Mouse (Mus musculus): Measurements from ENCODE around the gene Chd1l. TPM values are rescaled to one million over a fixed set of nuclear protein-coding genes. Genes with fewer than 3 reads are reported as not detected.
A peak's percentile ranks its signal among the peaks of the same experiment; 100 is the strongest.

The Chd1l gene
- polyA plus RNA-seq, 1 experiment from 2014 or later = 7.8 TPM

GRCm38 (mm10) chr3:97585383-97586160 lies 24.4 kb downstream of the Chd1l start:
- Histone ChIP-seq H3K4me2 (ENCODE audit: low read depth, low read length) (no peak overlapping the region), H3K9me3 (replicated peaks; ENCODE audit: control insufficient read depth, low read length) (no peaks in the 10 kb centered on the region), H3K27me3 (ENCODE audit: control insufficient read depth, insufficient read depth, low read depth, low read length) (no peaks in the 10 kb centered on the region), H3K9ac (ENCODE audit: low read depth, low read length) (no peak overlapping the region), H3K36me3 (ENCODE audit: control insufficient read depth, insufficient read depth) (peaks cover 7% of the 10 kb centered on the region), H3K4me1 (ENCODE audit: control insufficient read depth, low read depth, low read length) (no peaks in the 10 kb centered on the region), H3K27ac (ENCODE audit: low read length) (no peak overlapping the region), H3K4me3 (ENCODE audit: low read depth, low read length) (no peak overlapping the region)
- ATAC-seq (ENCODE audit: low read depth) = peak; percentile 39; the same call in 1 of the 2 replicates
- 63% methylated on average over 18 of the region's 18 CpGs for WGBS (ENCODE audit: insufficient replicate concordance)

GRCm38 (mm10) chr3:97573807-97574206 lies 36.2 kb downstream of the Chd1l start:
- no peak overlapping the region for H3K27ac ChIP-seq (ENCODE audit: low read length)
- H3K27me3 ChIP-seq (ENCODE audit: control insufficient read depth, insufficient read depth, low read depth, low read length) = no peaks in the 10 kb centered on the region
- H3K4me2 ChIP-seq (ENCODE audit: low read depth, low read length) = no peak overlapping the region
- no peaks in the 10 kb centered on the region for H3K4me1 ChIP-seq (ENCODE audit: control insufficient read depth, low read depth, low read length)
- H3K36me3 ChIP-seq (ENCODE audit: control insufficient read depth, insufficient read depth) = no peaks in the 10 kb centered on the region
- ATAC-seq (ENCODE audit: low read depth) = no peak
- no peaks in the 10 kb centered on the region for H3K9me3 ChIP-seq (replicated peaks; ENCODE audit: control insufficient read depth, low read length)
- 87% methylated on average over 9 of the region's 9 CpGs for WGBS (ENCODE audit: insufficient replicate concordance)
- no peak overlapping the region for H3K9ac ChIP-seq (ENCODE audit: low read depth, low read length)
- no peak overlapping the region for H3K4me3 ChIP-seq (ENCODE audit: low read depth, low read length)

GRCm38 (mm10) chr3:97564588-97564987 lies 45.4 kb downstream of the Chd1l start:
- WGBS (ENCODE audit: insufficient replicate concordance) = 71% methylated on average over 5 of the region's 5 CpGs
- no peak overlapping the region for H3K4me2 ChIP-seq (ENCODE audit: low read depth, low read length)
- no peak overlapping the region for H3K4me3 ChIP-seq (ENCODE audit: low read depth, low read length)
- no peaks in the 10 kb centered on the region for H3K27me3 ChIP-seq (ENCODE audit: control insufficient read depth, insufficient read depth, low read depth, low read length)
- H3K36me3 ChIP-seq (ENCODE audit: control insufficient read depth, insufficient read depth) = no peaks in the 10 kb centered on the region
- no peaks in the 10 kb centered on the region for H3K4me1 ChIP-seq (ENCODE audit: control insufficient read depth, low read depth, low read length)
- H3K9ac ChIP-seq (ENCODE audit: low read depth, low read length) = no peak overlapping the region
- no peaks in the 10 kb centered on the region for H3K9me3 ChIP-seq (replicated peaks; ENCODE audit: control insufficient read depth, low read length)
- ATAC-seq (ENCODE audit: low read depth) = no peak
- no peak overlapping the region for H3K27ac ChIP-seq (ENCODE audit: low read length)

GRCm38 (mm10) chr3:97558554-97558953 lies 51.4 kb downstream of the Chd1l start:
- ATAC-seq (ENCODE audit: low read depth) = no peak
- WGBS (ENCODE audit: insufficient replicate concordance) = 59% methylated on average over 5 of the region's 5 CpGs

GRCm38 (mm10) chr3:97546205-97546604 lies 63.8 kb downstream of the Chd1l start:
- no peak overlapping the region for H3K4me2 ChIP-seq (ENCODE audit: low read depth, low read length)
- WGBS (ENCODE audit: insufficient replicate concordance) = 45% methylated on average over 8 of the region's 8 CpGs
- no peak for ATAC-seq (ENCODE audit: low read depth)

More at GRCm38 (mm10) chr3:97558554-97558953, 51.4 kb downstream of the Chd1l start:
- H3K36me3 ChIP-seq (ENCODE audit: control insufficient read depth, insufficient read depth) = no peaks in the 10 kb centered on the region
- no peak overlapping the region for H3K4me2 ChIP-seq (ENCODE audit: low read depth, low read length)
- no peak overlapping the region for H3K27ac ChIP-seq (ENCODE audit: low read length)
- H3K9me3 ChIP-seq (replicated peaks; ENCODE audit: control insufficient read depth, low read length) = no peaks in the 10 kb centered on the region
- no peaks in the 10 kb centered on the region for H3K27me3 ChIP-seq (ENCODE audit: control insufficient read depth, insufficient read depth, low read depth, low read length)
- H3K9ac ChIP-seq (ENCODE audit: low read depth, low read length) = no peak overlapping the region
- H3K4me3 ChIP-seq (ENCODE audit: low read depth, low read length) = no peak overlapping the region
- H3K4me1 ChIP-seq (ENCODE audit: control insufficient read depth, low read depth, low read length) = no peaks in the 10 kb centered on the region

GRCm38 (mm10) chr3:97540171-97540570 lies 69.8 kb downstream of the Chd1l start:
- ATAC-seq (ENCODE audit: low read depth) = no peak
- WGBS (ENCODE audit: insufficient replicate concordance) = 53% methylated on average over 1 of the region's 1 CpGs
- no peaks in the 10 kb centered on the region for H3K9me3 ChIP-seq (replicated peaks; ENCODE audit: control insufficient read depth, low read length)
- H3K27me3 ChIP-seq (ENCODE audit: control insufficient read depth, insufficient read depth, low read depth, low read length) = no peaks in the 10 kb centered on the region
- H3K4me3 ChIP-seq (ENCODE audit: low read depth, low read length) = no peak overlapping the region
- no peaks in the 10 kb centered on the region for H3K36me3 ChIP-seq (ENCODE audit: control insufficient read depth, insufficient read depth)
- H3K27ac ChIP-seq (ENCODE audit: low read length) = no peak overlapping the region
- no peak overlapping the region for H3K9ac ChIP-seq (ENCODE audit: low read depth, low read length)
- no peak overlapping the region for H3K4me2 ChIP-seq (ENCODE audit: low read depth, low read length)
- H3K4me1 ChIP-seq (ENCODE audit: control insufficient read depth, low read depth, low read length) = no peaks in the 10 kb centered on the region

More at GRCm38 (mm10) chr3:97546205-97546604, 63.8 kb downstream of the Chd1l start:
- no peaks in the 10 kb centered on the region for H3K9me3 ChIP-seq (replicated peaks; ENCODE audit: control insufficient read depth, low read length)
- no peaks in the 10 kb centered on the region for H3K27me3 ChIP-seq (ENCODE audit: control insufficient read depth, insufficient read depth, low read depth, low read length)
- H3K4me3 ChIP-seq (ENCODE audit: low read depth, low read length) = no peak overlapping the region
- no peak overlapping the region for H3K9ac ChIP-seq (ENCODE audit: low read depth, low read length)
- H3K4me1 ChIP-seq (ENCODE audit: control insufficient read depth, low read depth, low read length) = no peaks in the 10 kb centered on the region
- H3K36me3 ChIP-seq (ENCODE audit: control insufficient read depth, insufficient read depth) = no peaks in the 10 kb centered on the region
- no peak overlapping the region for H3K27ac ChIP-seq (ENCODE audit: low read length)

- Histone ChIP-seq H3K4me3 (ENCODE audit: low read depth, low read length) (no peak overlapping the region), H3K27ac (ENCODE audit: low read length) (no peak overlapping the region), H3K4me2 (ENCODE audit: low read depth, low read length) (no peak overlapping the region), H3K4me1 (ENCODE audit: control insufficient read depth, low read depth, low read length) (no peaks in the 10 kb centered on the region), H3K9ac (ENCODE audit: low read depth, low read length) (no peak overlapping the region), H3K36me3 (ENCODE audit: control insufficient read depth, insufficient read depth) (no peaks in the 10 kb centered on the region), H3K27me3 (ENCODE audit: control insufficient read depth, insufficient read depth, low read depth, low read length) (no peaks in the 10 kb centered on the region), H3K9me3 (replicated peaks; ENCODE audit: control insufficient read depth, low read length) (no peaks in the 10 kb centered on the region)
- ATAC-seq (ENCODE audit: low read depth) = no peak
- 31% methylated on average over 1 of the region's 1 CpGs for WGBS (ENCODE audit: insufficient replicate concordance)
These were observed 71.4 kb downstream of the Chd1l start for GRCm38 (mm10) chr3:97538634-97539033.

- no peak overlapping the region for H3K9ac ChIP-seq (ENCODE audit: low read depth, low read length)
- H3K9me3 ChIP-seq (replicated peaks; ENCODE audit: control insufficient read depth, low read length) = no peaks in the 10 kb centered on the region
- no peaks in the 10 kb centered on the region for H3K36me3 ChIP-seq (ENCODE audit: control insufficient read depth, insufficient read depth)
- H3K4me1 ChIP-seq (ENCODE audit: control insufficient read depth, low read depth, low read length) = no peaks in the 10 kb centered on the region
- no peak overlapping the region for H3K4me3 ChIP-seq (ENCODE audit: low read depth, low read length)
- no peak for ATAC-seq (ENCODE audit: low read depth)
- no peak overlapping the region for H3K4me2 ChIP-seq (ENCODE audit: low read depth, low read length)
- no peaks in the 10 kb centered on the region for H3K27me3 ChIP-seq (ENCODE audit: control insufficient read depth, insufficient read depth, low read depth, low read length)
- WGBS (ENCODE audit: insufficient replicate concordance) = 61% methylated on average over 2 of the region's 2 CpGs
- H3K27ac ChIP-seq (ENCODE audit: low read length) = no peak overlapping the region
These were observed 73.0 kb downstream of the Chd1l start for GRCm38 (mm10) chr3:97537006-97537405.

- Histone ChIP-seq H3K36me3 (ENCODE audit: control insufficient read depth, insufficient read depth) (no peaks in the 10 kb centered on the region), H3K4me3 (ENCODE audit: low read depth, low read length) (no peak overlapping the region), H3K4me2 (ENCODE audit: low read depth, low read length) (no peak overlapping the region), H3K9ac (ENCODE audit: low read depth, low read length) (no peak overlapping the region), H3K9me3 (replicated peaks; ENCODE audit: control insufficient read depth, low read length) (no peaks in the 10 kb centered on the region), H3K4me1 (ENCODE audit: control insufficient read depth, low read depth, low read length) (no peaks in the 10 kb centered on the region), H3K27ac (ENCODE audit: low read length) (no peak overlapping the region), H3K27me3 (ENCODE audit: control insufficient read depth, insufficient read depth, low read depth, low read length) (no peaks in the 10 kb centered on the region)
- ATAC-seq (ENCODE audit: low read depth) = no peak
- WGBS (ENCODE audit: insufficient replicate concordance) = 68% methylated on average over 5 of the region's 5 CpGs
These were observed 74.3 kb downstream of the Chd1l start for GRCm38 (mm10) chr3:97535660-97536059.
